ENCODE assay signal across 8 mouse cellular contexts in genomic region chr17:24529007-24529451, GRCm38 (mm10). TPM values are rescaled to one million over a fixed set of nuclear protein-coding genes. Genes with fewer than 3 reads are reported as not detected.
DNase-seq lines count a peak whose midpoint lies in the region; ATAC-seq and TF ChIP-seq lines count a peak whose summit lies in the region.

No protein-coding gene starts in this region.

- H3K4me2 ChIP-seq in forebrain, embryonic 14.5 days (ENCODE audit: low read length) = peak overlapping the region; percentile 94
- H3K4me2 ChIP-seq in intestine, embryonic 15.5 days (replicated peaks) = peak overlapping the region; percentile 67
- peak overlapping the region; percentile 79 for H3K4me2 ChIP-seq in liver, embryonic 16.5 days (ENCODE audit: low read depth, low read length)
- peak overlapping the region; percentile 94 for H3K4me2 ChIP-seq in neural tube, embryonic 14.5 days (ENCODE audit: low read depth, low read length)

- no peaks in the 10 kb centered on the region for H3K27me3 ChIP-seq in testis, adult 2 months (ENCODE audit: control insufficient read depth, insufficient read depth, low read length)
- no peaks in the 10 kb centered on the region for H3K27me3 ChIP-seq in forebrain, embryonic 14.5 days (replicated peaks; ENCODE audit: control insufficient read depth, insufficient read depth, low read length)
- no peaks in the 10 kb centered on the region for H3K27me3 ChIP-seq in intestine, embryonic 15.5 days (replicated peaks)
- H3K27me3 ChIP-seq in liver, embryonic 16.5 days (ENCODE audit: control insufficient read depth, insufficient read depth, low read depth, low read length) = no peaks in the 10 kb centered on the region
- no peaks in the 10 kb centered on the region for H3K27me3 ChIP-seq in neural tube, embryonic 14.5 days (ENCODE audit: control insufficient read depth, insufficient read depth, low read length)

- no peak overlapping the region for H3K27ac ChIP-seq in testis, adult 2 months (ENCODE audit: control insufficient read depth, insufficient read depth, low read depth, low read length)
- H3K27ac ChIP-seq in forebrain, embryonic 14.5 days (ENCODE audit: low read depth, low read length) = peak overlapping the region; percentile 78; the same call in 1 of the 2 replicates
- H3K27ac ChIP-seq in intestine, embryonic 15.5 days = peak overlapping the region; percentile 85
- peak overlapping the region; percentile 87 for H3K27ac ChIP-seq in liver, embryonic 16.5 days (ENCODE audit: low read length)
- H3K27ac ChIP-seq in neural tube, embryonic 14.5 days (ENCODE audit: low read depth, low read length) = peak overlapping the region; percentile 10; the same call in 1 of the 2 replicates

- no peak for ATAC-seq in forebrain, embryonic 14.5 days
- ATAC-seq in intestine, embryonic 15.5 days = no peak
- no peak for ATAC-seq in liver, embryonic 16.5 days (ENCODE audit: low read depth)
- ATAC-seq in neural tube, embryonic 14.5 days (ENCODE audit: low read depth) = no peak
- ATAC-seq in erythroid progenitor cell, adult 5-6 weeks (replicated peaks; ENCODE audit: low FRiP score, poor library complexity, severe bottlenecking) = no peak

- no peaks in the 10 kb centered on the region for H3K36me3 ChIP-seq in testis, adult 2 months (ENCODE audit: control insufficient read depth, insufficient read depth, low read length)
- peaks cover 17% of the 10 kb centered on the region for H3K36me3 ChIP-seq in forebrain, embryonic 14.5 days (ENCODE audit: control insufficient read depth, insufficient read depth, low read length)
- no peaks in the 10 kb centered on the region for H3K36me3 ChIP-seq in intestine, embryonic 15.5 days
- no peaks in the 10 kb centered on the region for H3K36me3 ChIP-seq in liver, embryonic 16.5 days (ENCODE audit: control insufficient read depth, insufficient read depth)
- peaks cover 10% of the 10 kb centered on the region; the same call in 1 of the 2 replicates for H3K36me3 ChIP-seq in neural tube, embryonic 14.5 days (ENCODE audit: control insufficient read depth, insufficient read depth, low read length)

- H3K9ac ChIP-seq in forebrain, embryonic 14.5 days (ENCODE audit: low read length) = peak overlapping the region; percentile 85
- peak overlapping the region; percentile 69 for H3K9ac ChIP-seq in intestine, embryonic 15.5 days
- peak overlapping the region; percentile 75 for H3K9ac ChIP-seq in liver, embryonic 16.5 days (ENCODE audit: low read depth, low read length)
- H3K9ac ChIP-seq in neural tube, embryonic 14.5 days (replicated peaks; ENCODE audit: low read depth, low read length) = peak overlapping the region; percentile 72

- H3K4me1 ChIP-seq in testis, adult 2 months (ENCODE audit: control insufficient read depth, insufficient read depth, low read length) = peaks cover 12% of the 10 kb centered on the region
- peaks cover 30% of the 10 kb centered on the region for H3K4me1 ChIP-seq in forebrain, embryonic 14.5 days (ENCODE audit: control insufficient read depth, insufficient read depth, low read length)
- H3K4me1 ChIP-seq in intestine, embryonic 15.5 days (replicated peaks) = peaks cover 60% of the 10 kb centered on the region
- H3K4me1 ChIP-seq in liver, embryonic 16.5 days (ENCODE audit: control insufficient read depth, low read depth, low read length) = peaks cover 39% of the 10 kb centered on the region
- H3K4me1 ChIP-seq in neural tube, embryonic 14.5 days (ENCODE audit: control insufficient read depth, insufficient read depth, low read length) = peaks cover 26% of the 10 kb centered on the region

- H3K4me3 ChIP-seq in testis, adult 2 months (ENCODE audit: control insufficient read depth, low read depth, low read length) = no peak overlapping the region
- peak overlapping the region; percentile 61 for H3K4me3 ChIP-seq in forebrain, embryonic 14.5 days (ENCODE audit: low read depth, low read length)
- peak overlapping the region; percentile 57 for H3K4me3 ChIP-seq in intestine, embryonic 15.5 days (replicated peaks)
- peak overlapping the region; percentile 92 for H3K4me3 ChIP-seq in liver, embryonic 16.5 days (ENCODE audit: low read depth, low read length)
- H3K4me3 ChIP-seq in neural tube, embryonic 14.5 days (ENCODE audit: low read depth, low read length) = peak overlapping the region; percentile 68

- 2% methylated on average over 4 of the region's 4 CpGs for WGBS in forebrain, embryonic 14.5 days
- 0% methylated on average over 4 of the region's 4 CpGs for WGBS in intestine, embryonic 15.5 days
- 1% methylated on average over 4 of the region's 4 CpGs for WGBS in liver, embryonic 16.5 days (ENCODE audit: insufficient replicate concordance)
- 2% methylated on average over 4 of the region's 4 CpGs for WGBS in neural tube, embryonic 14.5 days

- no peak for DNase-seq in testis, postnatal 14 days (ENCODE audit: low spot score)
- peak; percentile 62 for DNase-seq in c-Kit-positive CD71-negative TER-119-negative erythroid progenitor cells, embryonic 14.5 days (ENCODE audit: low read depth)
- peak; percentile 79 for DNase-seq in forebrain, embryonic 14.5 days (ENCODE audit: low spot score)

- TF ChIP-seq POLR2A in testis, adult 2 months (IDR thresholded peaks at IDR 0.05; ENCODE audit: control insufficient read depth, low read depth, low read length) = no peak

- TF ChIP-seq CTCF in testis, adult 2 months (IDR thresholded peaks at IDR 0.05; ENCODE audit: control insufficient read depth, insufficient read depth, insufficient replicate concordance, low read depth, low read length) = peak; percentile 66; the same call in 1 of the 2 replicates

- H3K9me3 ChIP-seq in forebrain, embryonic 14.5 days (replicated peaks; ENCODE audit: control insufficient read depth, low read length) = no peaks in the 10 kb centered on the region
- no peaks in the 10 kb centered on the region for H3K9me3 ChIP-seq in intestine, embryonic 15.5 days
- H3K9me3 ChIP-seq in liver, embryonic 16.5 days (replicated peaks; ENCODE audit: control insufficient read depth, low read length) = no peaks in the 10 kb centered on the region
- H3K9me3 ChIP-seq in neural tube, embryonic 14.5 days (ENCODE audit: control insufficient read depth, low read length) = no peaks in the 10 kb centered on the region

RNA-seq across cellular contexts. Expression of gene Traf7, which starts 1.3 kb away (rescaled TPM):
- 64.4 and 69.4 TPM in 2 replicates for polyA plus RNA-seq in testis, adult 2 months (2012; rRNA removed)
- 80.1 and 96.6 TPM in 2 replicates for polyA plus RNA-seq in forebrain, embryonic 14.5 days (2014; fragmentation: Nextera tagmentation; extraction: Ambion mirVana)
- 81.6 and 89.3 TPM in 2 replicates for polyA plus RNA-seq in intestine, embryonic 15.5 days (2015; fragmentation: Nextera tagmentation; extraction: Ambion mirVana)
- polyA plus RNA-seq in liver, embryonic 16.5 days (2015; fragmentation: Nextera tagmentation; extraction: Ambion mirVana) = 28.5 and 29.6 TPM in 2 replicates
- polyA plus RNA-seq in neural tube, embryonic 14.5 days (2014; fragmentation: Nextera tagmentation; extraction: Ambion mirVana) = 74.2 and 76.6 TPM in 2 replicates
- 49.0 and 54.1 TPM in 2 replicates for total RNA-seq in erythroid progenitor cell, adult 5-6 weeks (2015; ENCODE audit: low replicate concordance)
- total RNA-seq in erythroid progenitor cell, adult 5-6 weeks (2017; ENCODE audit: low replicate concordance) = 73.9 and 83.1 TPM in 2 replicates

RNA-seq across cellular contexts. Expression of gene Rab26, which starts 5.0 kb away (rescaled TPM):
- 0.82 and 1.1 TPM in 2 replicates for polyA plus RNA-seq in testis, adult 2 months (2012; rRNA removed)
- 4.0 TPM in 2 replicates for polyA plus RNA-seq in forebrain, embryonic 14.5 days (2014; fragmentation: Nextera tagmentation; extraction: Ambion mirVana)
- polyA plus RNA-seq in intestine, embryonic 15.5 days (2015; fragmentation: Nextera tagmentation; extraction: Ambion mirVana) = 5.2 and 8.7 TPM in 2 replicates
- polyA plus RNA-seq in liver, embryonic 16.5 days (2015; fragmentation: Nextera tagmentation; extraction: Ambion mirVana) = 0.46 and 0.87 TPM in 2 replicates
- 1.8 and 5.7 TPM in 2 replicates for polyA plus RNA-seq in neural tube, embryonic 14.5 days (2014; fragmentation: Nextera tagmentation; extraction: Ambion mirVana)
- 1.1 TPM in 1 of 2 replicates, not detected in the other for total RNA-seq in erythroid progenitor cell, adult 5-6 weeks (2015; ENCODE audit: low replicate concordance)
- not detected in 2 replicates for total RNA-seq in erythroid progenitor cell, adult 5-6 weeks (2017; ENCODE audit: low replicate concordance)

RNA-seq across cellular contexts. Expression of gene Pkd1, which starts 20.6 kb away (rescaled TPM):
- polyA plus RNA-seq in testis, adult 2 months (2012; rRNA removed) = 31.6 and 35.0 TPM in 2 replicates
- polyA plus RNA-seq in forebrain, embryonic 14.5 days (2014; fragmentation: Nextera tagmentation; extraction: Ambion mirVana) = 12.9 and 16.7 TPM in 2 replicates
- polyA plus RNA-seq in intestine, embryonic 15.5 days (2015; fragmentation: Nextera tagmentation; extraction: Ambion mirVana) = 16.9 and 17.4 TPM in 2 replicates
- polyA plus RNA-seq in liver, embryonic 16.5 days (2015; fragmentation: Nextera tagmentation; extraction: Ambion mirVana) = 2.7 and 4.0 TPM in 2 replicates
- 30.8 and 37.5 TPM in 2 replicates for polyA plus RNA-seq in neural tube, embryonic 14.5 days (2014; fragmentation: Nextera tagmentation; extraction: Ambion mirVana)
- 11.3 and 11.9 TPM in 2 replicates for total RNA-seq in erythroid progenitor cell, adult 5-6 weeks (2015; ENCODE audit: low replicate concordance)
- total RNA-seq in erythroid progenitor cell, adult 5-6 weeks (2017; ENCODE audit: low replicate concordance) = 11.7 and 22.5 TPM in 2 replicates

RNA-seq across cellular contexts. Expression of gene Caskin1, which starts 40.6 kb away (rescaled TPM):
- 20.6 and 23.9 TPM in 2 replicates for polyA plus RNA-seq in testis, adult 2 months (2012; rRNA removed)
- 9.1 and 14.6 TPM in 2 replicates for polyA plus RNA-seq in forebrain, embryonic 14.5 days (2014; fragmentation: Nextera tagmentation; extraction: Ambion mirVana)
- polyA plus RNA-seq in intestine, embryonic 15.5 days (2015; fragmentation: Nextera tagmentation; extraction: Ambion mirVana) = 1.5 and 1.8 TPM in 2 replicates
- 0.08 and 0.13 TPM in 2 replicates for polyA plus RNA-seq in liver, embryonic 16.5 days (2015; fragmentation: Nextera tagmentation; extraction: Ambion mirVana)
- polyA plus RNA-seq in neural tube, embryonic 14.5 days (2014; fragmentation: Nextera tagmentation; extraction: Ambion mirVana) = 44.9 and 52.2 TPM in 2 replicates
- total RNA-seq in erythroid progenitor cell, adult 5-6 weeks (2015; ENCODE audit: low replicate concordance) = not detected in 2 replicates
- not detected in 2 replicates for total RNA-seq in erythroid progenitor cell, adult 5-6 weeks (2017; ENCODE audit: low replicate concordance)

RNA-seq across cellular contexts. Expression of gene Mlst8, which starts 50.2 kb away (rescaled TPM):
- polyA plus RNA-seq in testis, adult 2 months (2012; rRNA removed) = 13.9 and 16.5 TPM in 2 replicates
- polyA plus RNA-seq in forebrain, embryonic 14.5 days (2014; fragmentation: Nextera tagmentation; extraction: Ambion mirVana) = 31.8 and 37.2 TPM in 2 replicates
- 25.2 and 27.3 TPM in 2 replicates for polyA plus RNA-seq in intestine, embryonic 15.5 days (2015; fragmentation: Nextera tagmentation; extraction: Ambion mirVana)
- 11.8 and 11.9 TPM in 2 replicates for polyA plus RNA-seq in liver, embryonic 16.5 days (2015; fragmentation: Nextera tagmentation; extraction: Ambion mirVana)
- 36.2 and 38.0 TPM in 2 replicates for polyA plus RNA-seq in neural tube, embryonic 14.5 days (2014; fragmentation: Nextera tagmentation; extraction: Ambion mirVana)
- 6.5 and 27.7 TPM in 2 replicates for total RNA-seq in erythroid progenitor cell, adult 5-6 weeks (2015; ENCODE audit: low replicate concordance)
- 16.8 and 20.5 TPM in 2 replicates for total RNA-seq in erythroid progenitor cell, adult 5-6 weeks (2017; ENCODE audit: low replicate concordance)
